Mouse (Mus musculus): ENCODE measurements around the gene Plppr4.

Gene Plppr4

DNA sequence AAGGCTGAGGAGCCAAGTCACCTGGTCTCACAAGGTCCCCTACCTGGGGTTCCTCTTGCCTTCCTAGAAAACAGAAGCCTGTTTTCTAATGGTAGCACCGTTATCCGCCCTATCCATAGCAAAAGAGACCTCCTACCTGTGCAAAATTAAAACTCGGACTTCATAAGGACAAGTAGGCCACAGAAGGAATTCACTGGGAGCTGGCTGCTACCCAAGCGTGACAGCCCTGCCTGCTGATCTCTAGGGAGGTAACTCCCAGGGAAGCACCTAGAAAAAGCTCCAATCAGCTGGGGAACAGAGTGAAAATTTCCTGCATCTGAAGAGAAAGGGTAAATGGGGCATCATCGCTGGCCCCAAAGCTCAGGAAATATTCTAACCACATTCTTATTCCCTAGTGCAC is at the start of gene Plppr4:
Gene Plppr4, minus strand, starts transcription at position 349 of the 400 bp plus-strand sequence.
- in situ Hi-C loops (cut with MboI, MseI): no loop called here

DNA sequence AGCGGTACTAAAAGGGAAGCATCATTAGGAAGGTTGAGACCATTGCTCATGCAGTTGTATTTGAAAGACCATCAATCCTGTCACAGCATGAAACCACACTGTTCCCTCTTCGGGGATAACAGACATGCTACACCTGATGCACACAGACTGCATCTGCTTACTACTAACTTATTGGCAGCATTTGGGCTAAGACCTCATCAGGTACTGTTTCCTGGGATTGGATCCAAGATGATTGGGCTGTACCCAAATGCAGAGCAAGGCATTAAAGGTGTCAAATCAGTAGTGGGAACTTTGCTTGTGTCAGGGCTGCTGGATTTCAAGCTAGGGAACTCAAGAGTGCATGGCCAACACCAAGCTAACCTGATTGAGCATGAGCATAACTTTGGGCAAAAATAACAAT is 45.1 kb upstream of the Plppr4 start:
- in situ Hi-C loops (cut with MboI, MseI): no loop called here

DNA sequence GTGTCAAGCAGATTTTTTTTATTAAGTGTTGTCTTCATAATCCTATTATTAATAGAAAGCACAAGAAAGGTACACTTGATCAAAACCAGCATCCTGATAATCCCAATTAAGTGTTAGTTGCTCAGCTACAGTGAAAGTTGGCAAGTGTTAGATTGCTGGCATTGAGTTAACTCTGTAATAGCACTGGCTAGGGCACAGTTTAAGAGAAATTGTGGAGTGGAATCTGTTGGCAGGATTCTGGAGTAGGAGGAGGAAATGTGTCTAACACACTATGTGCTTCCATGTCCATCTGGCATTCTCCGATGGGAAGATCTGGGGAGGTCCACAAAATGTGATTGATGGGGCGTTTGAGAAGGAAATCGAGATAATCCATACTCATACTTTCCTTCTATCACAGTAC is 43.1 kb upstream of the Plppr4 start:
- in situ Hi-C loops (cut with MboI, MseI): no loop called here

DNA sequence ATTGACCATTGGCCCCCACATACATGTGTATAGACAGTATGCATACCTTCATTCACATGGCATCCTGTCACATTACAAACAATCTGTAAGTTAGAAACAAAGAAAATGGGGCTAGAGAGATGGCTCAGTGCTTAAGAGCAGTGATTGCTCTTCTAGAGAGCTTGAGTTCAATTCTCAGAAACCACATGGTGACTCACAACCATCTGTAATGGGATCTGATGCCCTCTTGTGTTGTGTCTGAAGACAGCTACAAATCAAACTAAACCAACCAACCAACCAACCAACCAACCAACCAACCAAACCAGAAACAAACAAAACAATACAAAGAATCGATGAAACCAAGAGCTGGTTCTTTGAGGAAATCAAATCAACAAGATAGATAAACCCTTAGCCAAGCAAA is 5.4 kb upstream of the Plppr4 start:
- in situ Hi-C loops (cut with MboI, MseI): no loop called here

DNA sequence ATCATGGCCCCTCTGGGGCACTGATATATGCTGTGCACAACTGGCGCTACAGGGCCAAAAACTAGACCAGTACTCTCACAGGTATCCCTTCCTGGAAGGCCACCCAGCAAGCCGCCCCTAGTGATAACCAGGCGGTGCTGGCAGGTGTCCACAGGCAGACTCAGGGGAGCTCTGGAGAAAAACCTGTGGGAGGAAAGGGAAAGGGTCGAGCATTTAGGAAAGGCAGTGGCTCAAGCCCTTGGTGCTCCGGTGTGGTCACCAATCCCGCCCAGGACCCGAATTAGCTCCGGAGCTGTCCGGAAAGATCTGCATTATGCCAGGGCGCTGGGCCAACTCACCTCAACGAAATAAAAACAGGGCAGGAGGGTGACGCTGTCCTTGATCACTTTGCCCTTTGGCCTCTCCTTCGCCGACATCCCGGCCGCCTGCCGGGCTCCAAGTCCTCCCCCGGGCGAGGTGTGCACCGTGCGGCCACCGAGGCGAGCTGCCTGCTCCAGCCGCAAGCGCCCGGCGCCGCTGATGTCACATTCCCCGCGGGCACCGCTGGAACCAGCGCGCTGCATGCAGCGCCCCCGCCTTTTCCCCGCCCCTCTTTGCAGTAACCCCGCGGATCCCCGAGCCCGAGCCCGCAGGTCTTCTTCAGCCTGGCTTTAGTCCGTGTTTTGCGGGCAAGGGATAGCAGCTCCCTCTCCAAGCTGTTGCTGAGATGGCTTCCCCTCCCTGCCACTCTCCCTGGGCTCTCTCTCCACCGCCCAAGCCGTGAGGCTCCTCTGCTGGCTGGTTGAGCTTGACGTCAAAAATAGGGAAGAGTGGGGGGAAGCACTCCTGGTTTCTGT is 772 bp downstream of the Plppr4 start:
- in situ Hi-C loops (cut with MboI, MseI): no loop called here

DNA sequence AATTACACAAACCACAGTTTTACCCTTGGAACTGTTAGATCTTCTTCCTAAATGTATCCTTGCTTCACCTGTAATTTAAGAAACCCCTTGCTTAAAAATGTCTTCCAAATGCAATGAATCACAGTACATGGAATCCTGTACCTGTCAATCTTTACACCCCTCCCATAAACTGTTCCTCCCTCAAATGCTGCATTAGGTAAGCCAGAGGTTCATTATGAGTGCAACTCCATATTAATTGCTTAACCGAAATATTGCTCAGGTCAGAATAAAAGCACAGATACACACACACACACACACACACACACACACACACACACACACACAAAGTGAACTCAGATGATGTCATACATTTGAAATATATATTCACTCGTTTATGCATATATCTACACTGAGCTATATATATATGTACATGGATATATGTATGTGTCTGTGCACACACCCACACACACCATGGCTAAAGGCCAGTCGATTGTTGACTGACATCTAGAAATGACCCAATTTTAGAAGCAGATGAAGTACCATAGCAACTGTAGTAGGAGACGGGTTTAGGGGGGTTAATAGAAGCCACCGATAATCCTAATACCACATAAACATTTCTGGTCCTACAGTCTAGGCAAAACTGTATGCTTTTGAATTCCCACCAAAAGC is 1.6 kb downstream of the Plppr4 start:
- in situ Hi-C loops (cut with MboI, MseI): no loop called here

DNA sequence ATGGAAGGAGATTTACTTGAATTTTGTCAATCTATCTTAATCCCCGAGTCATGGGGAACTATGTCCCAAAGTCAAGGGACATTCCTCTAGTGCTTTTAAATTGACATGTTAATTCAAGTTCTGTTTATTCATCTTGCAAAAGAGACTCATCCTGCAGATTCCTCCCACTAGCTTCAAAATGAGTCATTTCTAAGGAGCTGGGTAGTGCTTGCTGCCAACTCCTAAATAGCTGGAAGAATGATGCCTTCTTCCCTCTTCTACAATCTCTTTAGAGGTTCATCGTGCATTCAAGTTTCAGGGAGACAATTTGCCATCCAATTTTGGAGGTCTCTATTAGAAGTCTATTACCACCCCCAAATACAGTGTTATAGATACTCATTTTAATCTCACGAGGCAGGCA is 3.3 kb downstream of the Plppr4 start:
- in situ Hi-C loops (cut with MboI, MseI): no loop called here

DNA sequence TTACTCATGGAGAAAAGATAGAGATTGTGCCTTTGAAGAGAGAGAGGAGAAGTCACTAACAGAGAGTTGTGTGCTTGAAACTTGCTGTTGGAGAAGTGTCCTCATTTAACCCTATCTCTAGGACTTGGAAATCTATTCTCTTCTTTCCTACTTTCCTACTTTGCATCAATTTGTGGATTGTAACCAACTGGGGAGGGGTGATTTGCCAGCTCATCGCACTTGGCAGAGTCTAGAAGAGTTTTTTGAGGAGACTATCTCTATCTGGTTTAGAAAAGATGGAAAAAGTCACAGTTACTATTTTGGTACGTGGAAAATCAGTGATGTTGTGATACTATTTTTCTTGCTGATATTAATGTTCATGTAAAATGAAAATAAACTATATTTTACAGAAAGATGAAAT is 6.7 kb downstream of the Plppr4 start:
- in situ Hi-C loops (cut with MboI, MseI): no loop called here

DNA sequence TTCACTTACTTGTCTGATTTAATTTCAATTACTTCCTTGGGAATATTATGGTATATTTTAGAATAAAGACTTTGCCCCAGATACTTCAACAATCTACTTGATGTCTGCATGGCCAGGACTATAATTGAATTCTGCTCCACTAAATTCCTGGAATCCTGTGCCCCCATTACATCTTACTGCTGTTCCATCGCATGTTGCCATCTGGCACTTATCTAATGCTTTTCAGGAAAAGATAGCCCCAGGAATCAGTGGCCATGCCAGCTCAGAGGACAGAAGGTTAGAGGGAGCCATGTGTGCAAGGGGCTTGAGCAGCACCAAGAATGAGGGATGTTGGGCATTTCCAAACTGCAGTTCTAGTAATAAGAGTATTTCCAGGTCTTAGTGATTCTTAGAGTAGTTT is 14.3 kb downstream of the Plppr4 start:
- in situ Hi-C loops (cut with MboI, MseI): no loop called here

DNA sequence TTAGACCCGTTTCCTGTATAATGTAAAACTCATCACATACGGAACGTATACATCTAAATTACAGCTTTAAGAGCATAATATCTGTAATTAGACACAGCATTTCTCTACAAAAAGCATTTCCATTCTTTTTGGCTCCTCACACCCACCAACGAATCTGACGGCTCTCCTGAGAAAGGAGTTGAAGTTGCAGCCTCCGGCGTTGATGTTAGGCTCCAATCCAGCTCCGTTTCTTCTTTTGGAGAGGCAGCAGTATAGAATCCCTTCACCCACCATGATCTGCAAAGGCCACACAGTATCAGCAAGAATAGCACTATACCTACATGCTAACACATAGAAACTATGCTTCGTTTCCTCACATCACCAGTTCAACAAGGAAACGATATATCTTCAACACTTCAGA is 29.2 kb downstream of the Plppr4 start:
- in situ Hi-C loops (cut with MboI, MseI): no loop called here

DNA sequence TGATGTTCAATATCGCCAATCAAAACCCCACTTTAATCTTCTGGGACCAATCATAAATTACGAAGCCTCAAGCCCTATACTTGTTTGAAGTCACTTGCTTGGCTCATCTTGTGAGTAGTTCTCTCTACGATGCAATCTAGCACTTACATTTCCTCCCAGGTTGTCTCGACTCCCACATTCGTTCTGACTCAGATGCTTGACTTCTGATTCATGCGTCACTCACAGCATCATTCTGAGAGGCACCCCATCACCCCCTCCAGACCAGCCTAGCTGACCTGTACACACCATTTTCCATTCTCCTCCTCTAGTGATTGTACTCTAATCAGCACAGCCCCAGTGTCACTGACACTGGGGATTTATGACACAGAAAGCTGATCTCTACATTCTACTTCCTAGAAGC is 31.2 kb downstream of the Plppr4 start:
- in situ Hi-C loops (cut with MboI, MseI): no loop called here

DNA sequence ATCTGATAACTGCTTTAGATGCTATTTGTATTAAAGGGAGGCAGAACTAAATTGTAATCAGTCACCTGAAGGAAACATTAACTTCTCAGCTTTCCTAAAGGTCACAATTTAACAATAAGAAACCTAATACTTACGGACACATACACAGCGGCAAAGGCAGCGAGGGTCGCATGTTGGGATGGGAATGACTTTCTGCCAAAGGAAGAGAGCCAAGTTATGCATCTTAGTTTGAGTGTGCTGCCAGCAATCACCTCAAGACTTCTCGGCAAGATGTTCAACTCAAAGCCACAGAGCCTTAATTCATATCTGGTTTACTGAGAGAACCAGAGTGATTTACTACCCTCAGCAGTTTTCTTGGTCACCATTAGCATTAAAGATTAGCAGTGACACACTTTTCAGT is 34.1 kb downstream of the Plppr4 start:
- in situ Hi-C loops (cut with MboI, MseI): no loop called here

DNA sequence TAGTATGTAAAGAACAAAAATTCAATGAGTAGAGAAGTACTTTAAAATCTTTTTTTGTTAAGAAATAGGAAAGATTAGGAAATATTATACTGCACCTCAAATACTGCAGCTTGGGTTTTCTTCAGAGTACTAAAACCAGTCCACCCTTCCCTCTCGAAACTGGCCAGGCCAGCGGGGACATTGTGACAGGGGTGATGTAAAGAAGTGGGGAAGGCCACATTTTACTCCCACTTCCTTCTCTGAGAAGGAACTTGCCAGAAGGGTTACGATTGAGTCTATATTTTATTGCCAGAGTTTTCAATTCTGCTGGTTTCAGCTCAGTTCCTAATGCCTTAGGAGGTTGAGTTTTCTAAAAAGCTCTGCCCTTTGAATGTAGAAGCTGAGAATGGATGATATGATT is 41.0 kb downstream of the Plppr4 start:
- in situ Hi-C loops (cut with MboI, MseI): no loop called here

DNA sequence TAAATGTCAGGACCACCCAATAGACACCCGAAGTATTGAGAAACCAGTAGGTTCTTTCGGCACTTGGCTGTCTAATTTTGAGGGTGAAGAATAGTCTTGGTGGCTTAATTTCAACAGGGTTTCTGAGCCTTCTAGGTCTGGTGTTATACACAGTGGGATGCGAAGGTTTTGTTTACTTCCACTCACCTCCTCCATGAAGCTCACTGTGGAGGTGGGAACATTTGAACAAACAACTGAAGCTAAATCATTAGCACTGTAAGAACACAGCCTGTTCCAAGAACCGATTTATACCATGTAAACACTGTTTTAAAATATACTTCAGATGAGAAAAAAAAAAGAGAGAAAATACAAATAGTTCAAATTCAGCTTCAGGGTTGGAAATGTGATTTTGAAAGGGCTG is 47.3 kb downstream of the Plppr4 start:
- in situ Hi-C loops (cut with MboI, MseI): no loop called here

DNA sequence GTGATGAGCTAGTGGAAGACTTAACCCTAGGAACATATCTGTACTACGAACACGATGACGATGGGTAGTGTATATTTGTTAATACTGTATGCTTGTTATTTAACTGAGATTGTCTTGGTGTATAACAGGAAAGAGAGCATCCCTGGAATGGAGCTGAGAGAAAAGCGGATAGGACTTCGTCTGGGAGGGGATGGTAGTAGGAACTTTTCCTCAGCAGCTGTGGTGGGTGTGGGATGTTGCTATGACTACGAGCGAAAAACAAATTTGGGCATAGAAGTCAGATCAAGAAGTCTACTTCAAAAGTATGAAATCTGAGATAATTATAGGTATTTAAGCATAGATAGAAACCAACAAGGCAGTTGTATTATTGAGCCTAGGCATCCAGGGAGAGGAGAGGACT is 48.6 kb downstream of the Plppr4 start:
- in situ Hi-C loops (cut with MboI, MseI): no loop called here

DNA sequence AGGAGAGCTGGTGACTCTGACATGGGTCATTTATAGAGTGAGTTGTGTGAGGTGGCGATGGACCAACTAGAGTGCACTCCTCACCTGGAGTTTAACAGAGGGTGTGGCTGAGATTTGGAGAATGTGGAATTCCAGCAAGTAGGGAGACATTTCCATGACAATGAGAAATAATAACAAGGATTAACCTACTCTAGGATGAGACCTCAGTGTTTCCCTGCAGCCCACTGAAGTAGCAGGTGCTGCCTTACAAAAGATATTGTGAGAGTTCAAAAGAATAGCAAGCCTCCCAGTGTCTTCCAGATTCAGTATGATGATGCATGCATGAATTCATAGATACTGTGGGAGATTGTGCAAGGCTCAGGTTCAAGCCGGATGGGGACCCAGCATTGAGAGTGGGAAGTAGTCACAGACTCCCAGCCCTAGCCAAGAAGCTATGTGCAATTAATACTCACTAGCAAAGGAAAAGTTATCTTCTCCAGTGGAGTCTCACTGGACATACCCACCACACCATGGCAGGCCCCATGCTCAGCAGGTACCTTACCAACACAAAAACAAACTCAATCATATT is 49.8 kb downstream of the Plppr4 start:
- in situ Hi-C loops (cut with MboI, MseI): no loop called here

DNA sequence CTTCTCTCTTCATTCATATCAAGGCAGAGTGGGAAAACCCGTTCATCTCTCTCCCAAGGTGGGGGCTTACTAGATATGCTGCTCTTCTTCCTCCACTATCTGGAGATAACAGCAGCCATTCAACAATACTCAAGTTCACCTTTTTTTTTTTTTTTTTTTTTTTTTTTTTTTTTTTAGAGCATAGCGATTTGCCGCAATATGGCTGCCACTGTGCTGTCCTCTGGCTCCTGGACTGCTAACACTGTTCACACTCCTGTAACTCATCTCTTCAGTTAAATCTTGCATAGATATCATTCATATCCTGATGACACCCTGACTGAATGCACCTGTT is 51.1 kb downstream of the Plppr4 start:
- in situ Hi-C loops (cut with MboI, MseI): no loop called here

DNA sequence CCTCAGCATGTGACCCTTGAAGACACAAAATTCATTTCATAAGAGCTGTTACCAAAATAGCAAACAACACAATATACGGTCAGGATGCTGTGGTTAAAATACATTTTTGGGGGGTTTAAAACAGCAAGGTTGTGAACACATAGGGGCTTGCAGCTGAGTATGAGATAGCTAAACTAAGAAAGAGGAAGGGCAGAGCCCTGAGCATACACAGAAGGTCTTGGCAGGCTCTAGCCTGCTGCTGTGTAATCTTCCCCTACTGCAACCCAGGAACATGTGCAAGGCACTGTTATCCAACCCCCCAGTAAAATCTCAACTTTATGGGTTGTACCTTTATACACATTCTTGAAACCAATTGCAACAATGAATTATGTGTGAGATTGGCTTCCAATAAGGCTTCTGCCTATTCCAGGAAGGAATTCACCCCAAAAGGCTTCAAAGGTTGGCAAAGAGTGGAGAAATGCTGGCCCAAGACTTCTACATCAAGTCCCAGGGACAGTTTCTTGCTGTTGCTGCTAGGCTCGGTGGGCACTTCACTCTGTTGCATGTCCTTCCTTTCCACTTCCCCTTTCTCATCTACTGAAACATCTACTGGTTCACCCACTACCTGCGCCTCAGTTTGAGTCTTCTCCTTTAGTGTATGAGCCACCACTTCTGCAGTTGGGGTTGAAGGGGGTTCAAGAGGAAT is 51.6 kb downstream of the Plppr4 start:
- in situ Hi-C loops (cut with MboI, MseI): no loop called here

DNA sequence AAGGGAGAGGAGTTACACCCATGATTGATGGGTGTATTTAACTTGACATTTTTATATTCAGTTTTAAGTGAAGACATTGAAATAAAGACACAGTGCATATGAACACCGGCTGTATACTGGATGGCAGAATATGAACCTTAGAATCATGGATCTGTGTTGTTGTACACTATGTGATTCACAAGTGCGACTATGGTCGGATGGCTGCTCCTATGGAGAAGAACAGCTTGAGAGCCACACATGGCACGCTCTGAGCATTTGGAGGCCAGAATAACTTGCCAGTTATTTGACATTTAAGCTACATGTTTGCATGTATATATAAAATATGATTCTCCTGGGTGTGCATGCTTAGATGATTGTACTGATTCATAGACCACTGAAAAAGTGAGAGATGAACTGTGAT is 53.1 kb downstream of the Plppr4 start:
- in situ Hi-C loops (cut with MboI, MseI): no loop called here

DNA sequence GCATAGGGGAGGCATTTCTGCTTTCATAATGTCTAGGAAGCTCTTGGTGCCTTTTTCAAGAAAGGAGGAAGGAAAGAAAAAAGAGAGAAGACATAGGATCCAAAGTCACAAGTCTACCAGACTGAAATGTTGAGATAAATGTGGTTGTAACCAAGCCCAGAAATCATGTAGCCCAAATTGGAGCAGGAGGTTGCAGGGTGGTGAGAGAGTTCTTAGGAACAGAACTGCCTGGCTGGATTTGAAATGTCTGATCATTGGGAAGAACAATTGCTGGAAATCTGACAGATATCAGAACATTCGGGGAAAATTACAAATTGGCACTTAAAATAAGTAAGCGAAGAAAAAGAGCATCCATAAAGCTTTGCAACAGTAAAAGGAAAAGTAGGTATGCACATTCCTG is 56.6 kb downstream of the Plppr4 start:
- in situ Hi-C loops (cut with MboI, MseI): no loop called here

DNA sequence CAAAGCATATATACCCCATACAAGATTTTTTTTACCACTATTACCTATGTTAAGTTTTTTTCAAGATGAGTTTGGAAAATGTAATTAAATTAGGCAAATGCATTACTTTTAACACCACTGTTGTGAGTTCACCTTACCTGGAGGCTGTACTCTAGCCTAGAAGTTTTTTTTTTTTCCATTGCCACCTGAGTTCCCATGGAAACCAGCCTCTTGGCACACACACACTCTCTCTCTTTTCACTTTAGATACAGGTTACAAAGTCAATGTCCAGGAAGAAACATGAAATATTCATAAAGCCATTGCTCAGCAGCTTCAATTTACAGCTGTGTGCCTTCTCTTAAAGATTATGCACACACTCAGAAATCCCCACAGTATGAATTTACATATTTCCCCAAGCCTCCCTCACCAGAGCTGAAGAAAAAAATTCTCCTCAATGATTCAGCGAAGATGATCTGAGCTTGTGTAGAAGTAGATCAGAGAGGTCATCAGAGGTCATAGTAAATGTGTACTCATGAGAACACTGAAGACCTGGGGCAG is 59.9 kb downstream of the Plppr4 start:
- in situ Hi-C loops (cut with MboI, MseI): no loop called here

DNA sequence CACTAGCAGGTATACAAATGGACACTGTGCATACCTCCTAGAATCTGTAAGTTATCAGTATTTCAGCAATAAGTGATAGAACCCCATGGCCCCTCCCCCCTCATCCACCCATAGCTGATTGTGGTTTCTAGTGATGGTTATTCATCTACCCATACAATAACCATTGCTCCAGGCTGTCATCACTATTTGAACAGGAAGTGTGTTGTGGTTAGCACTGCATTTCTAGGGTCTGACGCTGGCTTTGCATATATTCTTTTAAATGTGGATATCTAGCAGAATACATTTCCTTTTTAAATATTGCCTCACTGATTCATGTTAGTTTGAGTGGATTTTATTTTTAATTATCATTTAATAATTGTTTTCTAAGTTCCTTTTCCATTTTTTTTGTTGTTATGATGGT is 62.9 kb downstream of the Plppr4 start:
- in situ Hi-C loops (cut with MboI, MseI): no loop called here

All from regulatory T cell (primary cell).